Mouse (Mus musculus) erythroblast, embryonic 14.5 days (primary cell): ENCODE results near the gene Irx3. TPM values are rescaled to one million over a fixed set of nuclear protein-coding genes. Genes with fewer than 3 reads are reported as not detected.
A peak's percentile ranks its signal among the peaks of the same experiment; 100 is the strongest.

Experiments used
- H3K27me3 ChIP-seq: 2 replicates; pipeline ENCODE4 v1.6.1; 2012; ENCODE audit warnings: inconsistent platforms; ENCODE audit not compliant: control insufficient read depth
- H3K36me3 ChIP-seq: 2 replicates; pipeline ENCODE4 v1.6.1; 2012; ENCODE audit warnings: mild to moderate bottlenecking, inconsistent platforms; ENCODE audit not compliant: control insufficient read depth
- H3K4me1 ChIP-seq: 2 replicates; pipeline ENCODE4 v1.6.1; 2012; ENCODE audit warnings: inconsistent platforms; ENCODE audit not compliant: control insufficient read depth
- H3K4me3 ChIP-seq: replicated peaks from 2 replicates; pipeline ENCODE3; 2012; ENCODE audit warnings: moderate library complexity, mild to moderate bottlenecking, inconsistent platforms
- H3K9me3 ChIP-seq: 2 replicates; pipeline ENCODE4 v1.6.1; 2012; ENCODE audit warnings: low read length, inconsistent platforms, mixed read lengths; ENCODE audit not compliant: control insufficient read depth
- GATA1 ChIP-seq: IDR thresholded peaks from 2 replicates; pipeline ENCODE4 v1.6.1; 2012; ENCODE audit warnings: low read length, inconsistent platforms, mixed read lengths
- TAL1 ChIP-seq: IDR thresholded peaks from 3 replicates; pipeline ENCODE4 v1.6.1; 2012; ENCODE audit warnings: low read length, inconsistent platforms, mixed read lengths
- polyA plus RNA-seq: library from polyadenylated mRNA; stranded (reverse); fragments of >175 nt; gene quantifications from 2 replicates; pipeline ENCODE4 v1.2.3, GENCODE M21; 2012

Irx3 gene
- polyA plus RNA-seq, 1 experiment: not detected

DNA sequence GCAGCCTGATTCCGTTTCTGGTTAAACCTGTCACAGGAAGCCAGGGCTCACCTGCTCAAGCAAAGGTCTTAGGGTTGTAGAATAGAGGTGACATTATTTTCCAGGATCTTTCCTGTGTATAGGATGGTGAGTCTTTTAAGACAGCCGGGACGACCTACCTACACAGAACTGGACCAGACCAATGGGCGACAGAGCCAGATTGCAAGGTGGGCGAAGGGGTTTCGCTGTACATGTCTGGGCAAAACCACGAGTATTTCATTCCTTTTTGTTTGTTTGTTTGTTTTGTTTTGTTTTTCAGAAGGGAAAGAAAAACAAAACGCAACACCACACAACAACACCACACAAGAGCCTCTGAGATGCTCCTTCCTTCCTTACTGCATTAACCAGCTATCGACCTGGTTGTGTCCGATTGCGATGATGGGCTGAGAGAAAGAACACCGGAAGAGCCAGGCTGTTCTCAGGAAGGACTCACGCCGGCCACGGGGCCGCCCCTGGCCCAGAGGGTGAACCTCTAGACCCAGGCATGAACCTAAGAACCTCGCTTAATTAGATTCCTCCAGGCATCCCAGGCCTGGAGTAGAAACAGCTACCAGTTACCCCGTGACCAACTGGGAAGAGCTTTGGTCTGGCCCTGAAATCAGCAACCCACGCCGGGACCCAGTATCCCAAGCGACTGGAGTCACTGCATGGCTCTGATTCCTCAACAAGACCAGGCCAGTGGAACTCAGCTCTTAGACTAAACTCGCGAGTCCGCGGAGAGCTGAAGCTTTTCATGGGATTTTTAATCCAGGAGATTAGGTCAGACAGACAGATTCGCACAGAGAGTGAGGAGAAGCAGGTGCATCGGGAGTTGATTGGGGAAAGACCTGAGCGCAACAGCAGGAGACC is 1.9 kb upstream of the Irx3 start:
- H3K4me3 ChIP-seq: no peak overlapping the region
- H3K9me3 ChIP-seq: no peaks in the 10 kb centered on the region; the same call in 1 of the 2 replicates
- H3K36me3 ChIP-seq: no peaks in the 10 kb centered on the region
- peaks cover 100% of the 10 kb centered on the region for H3K27me3 ChIP-seq
- no peak for TF ChIP-seq TAL1
- no peak for TF ChIP-seq GATA1
- H3K4me1 ChIP-seq: no peaks in the 10 kb centered on the region

DNA sequence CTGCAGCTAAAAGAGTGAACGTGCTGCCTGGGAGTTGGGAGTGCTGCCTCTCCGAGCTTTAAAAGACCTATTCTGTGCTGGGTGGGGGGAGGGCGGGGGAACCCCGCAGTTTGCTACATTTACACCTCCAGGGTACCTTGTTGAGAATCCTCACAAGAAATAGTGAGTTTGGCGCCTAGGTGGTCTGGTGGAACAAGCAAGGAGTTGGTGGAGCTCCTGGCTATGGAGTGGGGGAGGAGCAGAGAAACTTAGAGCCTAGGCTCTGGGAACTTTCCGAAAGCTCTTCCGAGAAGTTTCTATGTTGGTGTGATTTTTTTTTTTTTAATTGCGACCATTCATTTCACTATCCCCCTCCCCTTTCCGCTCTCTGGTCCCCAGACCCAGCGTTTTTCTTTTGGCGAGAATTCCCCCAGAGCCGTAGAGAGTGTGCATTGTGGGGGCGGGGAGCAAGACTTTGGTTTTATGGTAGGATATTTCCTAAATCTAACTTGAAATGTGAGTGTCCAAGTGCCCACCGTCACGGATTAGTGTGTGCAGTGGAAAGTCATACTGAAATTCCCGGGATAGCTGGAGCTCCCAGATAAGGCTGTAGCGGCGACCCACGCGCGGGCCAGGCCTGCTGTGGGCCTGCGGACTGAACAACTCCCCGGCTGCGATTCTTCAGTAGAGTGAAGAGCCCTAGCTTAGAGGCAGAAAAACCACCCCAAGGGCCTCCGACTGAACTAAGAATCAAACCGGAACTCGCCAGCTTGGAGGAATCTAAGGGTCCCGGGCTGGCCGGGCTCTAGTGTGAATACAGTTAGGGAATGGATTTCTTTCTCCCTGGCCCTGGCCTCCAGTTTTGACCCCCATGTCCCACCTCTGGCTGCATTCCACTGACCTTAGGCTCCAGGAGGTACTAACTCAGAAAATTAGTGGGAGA is 795 bp upstream of the Irx3 start:
- Histone ChIP-seq H3K9me3 (no peaks in the 10 kb centered on the region; the same call in 1 of the 2 replicates), H3K27me3 (peaks cover 100% of the 10 kb centered on the region), H3K4me3 (no peak overlapping the region)

DNA sequence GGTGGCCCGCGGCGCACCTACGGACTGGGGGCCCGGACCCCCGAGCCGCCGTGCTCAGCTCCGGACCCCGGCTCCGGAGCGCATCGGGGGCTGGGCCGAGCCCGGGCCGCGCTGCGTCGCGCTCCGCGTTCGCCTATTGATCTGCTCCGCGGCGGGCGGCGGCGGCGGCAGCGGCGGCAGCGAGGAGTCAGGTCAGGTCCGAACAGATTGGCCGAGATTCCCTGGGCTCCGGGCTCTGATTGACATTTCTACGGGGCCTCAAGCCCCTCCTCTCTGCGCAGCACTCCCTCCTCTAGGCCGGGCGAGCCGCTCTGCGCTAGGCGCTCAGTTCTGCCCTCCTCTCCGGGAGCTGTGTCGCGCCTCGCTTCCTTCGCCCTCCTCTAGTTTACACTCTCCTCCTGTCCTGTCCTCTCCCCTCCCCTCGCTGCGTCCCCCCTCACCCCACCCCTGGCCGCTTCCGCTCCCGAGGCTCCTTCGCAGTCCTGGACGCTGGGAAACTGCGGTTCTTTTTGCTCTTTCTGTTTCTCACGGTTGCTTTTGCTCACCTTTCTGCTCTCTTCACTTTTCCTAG is 541 bp downstream of the Irx3 start:
- Histone ChIP-seq H3K36me3 (no peaks in the 10 kb centered on the region), H3K4me1 (no peaks in the 10 kb centered on the region), H3K4me3 (peak overlapping the region; percentile 9), H3K27me3 (peaks cover 100% of the 10 kb centered on the region), H3K9me3 (no peaks in the 10 kb centered on the region; the same call in 1 of the 2 replicates)
- no peak for TF ChIP-seq GATA1
- no peak for TF ChIP-seq TAL1

More for the DNA sequence above, 795 bp upstream of the Irx3 start:
- Histone ChIP-seq H3K36me3 (no peaks in the 10 kb centered on the region), H3K4me1 (no peaks in the 10 kb centered on the region)
- TF ChIP-seq GATA1 (no peak), TAL1 (no peak)

DNA sequence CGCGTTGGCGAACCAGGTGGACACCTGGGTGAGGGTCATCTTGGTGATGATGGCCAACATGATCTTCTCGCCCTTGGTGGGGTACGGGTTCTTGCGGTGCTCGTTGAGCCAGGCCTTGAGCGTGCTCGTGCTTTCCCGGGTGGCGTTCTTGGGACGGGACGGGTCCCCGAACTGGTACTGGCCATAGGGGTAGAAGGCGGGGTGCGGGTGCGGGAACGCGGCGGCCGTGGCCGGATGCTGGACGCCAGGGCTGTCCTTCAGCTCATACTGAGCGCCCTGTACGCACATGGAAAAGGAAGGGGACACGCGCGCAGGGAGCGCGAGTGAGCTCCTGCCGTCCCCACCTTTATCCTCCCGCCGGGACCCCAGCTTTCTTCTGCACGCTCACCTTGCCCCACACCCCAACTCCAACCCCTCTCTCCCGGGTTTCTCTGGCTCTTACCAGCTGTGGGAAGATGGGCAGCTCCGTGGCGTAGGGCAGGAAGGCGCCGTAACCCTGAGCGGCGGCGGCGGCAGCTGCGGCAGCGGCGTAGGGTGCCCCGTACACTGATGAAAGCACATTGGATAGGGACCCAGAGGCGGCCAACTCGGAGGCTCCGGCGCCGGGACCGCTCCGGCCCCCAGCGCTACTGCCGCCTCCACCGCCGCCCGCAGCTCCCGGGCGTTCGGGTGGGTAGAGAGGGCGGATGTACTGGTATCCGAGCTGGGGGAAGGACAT is 1.2 kb downstream of the Irx3 start:
- no peaks in the 10 kb centered on the region for H3K4me1 ChIP-seq
- H3K36me3 ChIP-seq: no peaks in the 10 kb centered on the region
- TF ChIP-seq GATA1 (no peak), TAL1 (no peak)
- H3K27me3 ChIP-seq: peaks cover 100% of the 10 kb centered on the region
- no peaks in the 10 kb centered on the region; the same call in 1 of the 2 replicates for H3K9me3 ChIP-seq
- H3K4me3 ChIP-seq: no peak overlapping the region

DNA sequence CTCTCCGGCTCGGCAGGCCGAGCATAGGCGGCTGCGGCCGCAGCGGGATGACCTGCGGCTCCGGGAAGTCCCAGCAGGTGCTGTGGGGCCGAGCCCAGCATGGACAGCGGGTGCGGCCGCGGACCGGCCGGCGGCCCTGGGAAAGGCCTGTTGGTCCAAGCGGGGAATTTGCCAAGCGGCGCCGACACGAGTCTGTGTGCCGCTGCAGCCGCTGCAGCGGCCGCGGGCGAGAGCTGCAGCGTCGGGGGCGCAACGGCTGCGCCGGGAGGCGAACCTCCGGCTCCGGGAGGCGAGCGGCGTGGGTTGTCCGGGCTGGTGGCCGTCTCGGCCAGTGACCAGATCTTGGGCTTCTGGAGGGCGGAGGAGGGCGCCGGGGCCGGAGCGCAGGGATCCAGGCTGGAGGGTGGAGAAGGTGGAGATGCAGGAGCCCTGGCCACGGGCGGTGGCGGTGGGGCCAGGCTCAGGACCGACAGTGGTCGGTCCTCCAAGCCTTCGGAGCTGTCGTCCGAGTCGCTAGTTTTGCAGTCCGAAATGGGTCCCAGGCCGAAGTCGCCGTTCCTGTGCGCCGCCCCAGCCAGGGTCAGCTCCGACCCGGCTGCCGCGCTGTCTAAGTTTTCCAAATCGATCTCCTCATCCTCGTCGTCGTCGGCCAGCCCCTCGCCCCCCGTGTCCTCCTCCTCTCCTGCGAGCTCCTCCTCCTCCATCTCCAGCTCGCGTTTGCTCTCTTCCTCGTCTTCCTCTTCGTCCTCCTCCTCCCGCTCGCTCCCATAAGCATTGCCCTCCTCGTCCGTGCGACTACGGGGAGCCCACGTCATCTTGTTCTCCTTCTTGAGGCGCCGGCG is 2.0 kb downstream of the Irx3 start:
- no peak for TF ChIP-seq TAL1
- no peak for TF ChIP-seq GATA1
- H3K4me3 ChIP-seq: no peak overlapping the region
- H3K36me3 ChIP-seq: no peaks in the 10 kb centered on the region
- H3K4me1 ChIP-seq: no peaks in the 10 kb centered on the region
- H3K9me3 ChIP-seq: no peaks in the 10 kb centered on the region; the same call in 1 of the 2 replicates
- peaks cover 97% of the 10 kb centered on the region for H3K27me3 ChIP-seq

DNA sequence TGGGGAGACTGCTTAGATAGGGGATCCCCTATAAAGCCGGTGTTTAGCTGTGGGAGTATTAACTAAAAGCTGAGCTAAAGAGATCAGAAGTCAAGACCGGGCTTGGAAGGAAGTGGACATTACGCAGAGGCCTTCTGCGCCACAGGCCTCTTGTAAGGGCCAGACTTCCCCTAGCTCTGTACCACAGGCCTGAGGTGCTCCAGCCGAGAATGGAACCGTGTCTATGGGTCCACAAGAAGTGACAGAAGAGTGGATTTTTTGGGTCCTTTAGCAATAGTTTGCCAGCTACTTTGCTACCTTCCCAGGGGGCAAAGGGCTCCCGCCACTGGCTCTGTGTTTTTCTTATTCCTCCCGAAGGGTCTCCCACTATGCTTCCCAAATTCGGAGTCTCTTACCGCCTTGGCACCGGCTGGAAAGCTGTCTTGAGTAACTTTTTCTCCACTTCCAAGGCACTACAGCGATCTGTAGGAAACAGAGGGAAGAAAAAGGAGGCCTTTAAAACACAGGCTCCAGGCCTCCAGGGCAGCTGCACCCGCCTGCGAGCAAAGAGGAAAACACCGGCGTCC is 2.8 kb downstream of the Irx3 start:
- TF ChIP-seq TAL1 (no peak), GATA1 (no peak)
- H3K4me3 ChIP-seq: no peak overlapping the region
- H3K27me3 ChIP-seq: peaks cover 89% of the 10 kb centered on the region
- no peaks in the 10 kb centered on the region; the same call in 1 of the 2 replicates for H3K9me3 ChIP-seq
- H3K4me1 ChIP-seq: no peaks in the 10 kb centered on the region
- no peaks in the 10 kb centered on the region for H3K36me3 ChIP-seq

DNA sequence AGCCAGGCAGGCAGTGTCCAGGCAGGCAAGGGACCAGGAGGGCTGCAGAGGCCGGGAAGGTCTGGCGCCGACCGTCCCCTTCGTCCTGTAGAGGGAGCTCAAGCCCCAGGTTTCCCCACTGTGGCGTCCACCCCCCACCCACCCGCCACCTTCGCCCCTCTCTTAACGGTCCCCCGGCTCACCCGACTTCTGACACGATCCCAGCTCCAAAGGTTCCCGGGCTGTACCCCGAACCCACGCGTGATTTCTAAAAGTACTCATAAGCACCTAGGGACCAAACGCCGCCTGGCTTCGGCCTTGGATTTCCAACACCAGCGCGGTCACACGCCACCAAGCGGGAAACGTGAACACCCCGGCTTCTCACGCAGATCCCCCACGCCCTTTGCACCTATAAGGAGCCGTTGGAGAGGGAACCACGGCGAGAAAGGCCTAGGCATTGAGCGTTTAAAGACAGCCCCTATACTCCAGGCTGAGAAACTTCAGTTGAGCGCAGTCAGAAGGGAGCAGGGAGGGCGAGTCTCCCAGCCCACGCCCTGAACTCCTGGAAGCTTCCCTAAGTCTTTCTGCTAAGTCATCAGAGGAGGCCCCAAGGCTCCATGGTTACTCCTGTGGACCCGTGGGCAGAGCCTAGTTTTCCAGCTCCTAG is 4.1 kb downstream of the Irx3 start:
- Histone ChIP-seq H3K27me3 (peaks cover 75% of the 10 kb centered on the region), H3K4me1 (no peaks in the 10 kb centered on the region), H3K36me3 (no peaks in the 10 kb centered on the region), H3K4me3 (no peak overlapping the region), H3K9me3 (no peaks in the 10 kb centered on the region; the same call in 1 of the 2 replicates)
- TF ChIP-seq TAL1: no peak
- TF ChIP-seq GATA1: no peak
